Mouse (Mus musculus) left cerebral cortex, adult 2 months (tissue): Measurements from ENCODE around the gene Rai14. TPM values are rescaled to one million over a fixed set of nuclear protein-coding genes. Genes with fewer than 3 reads are reported as not detected.

Source experiments
- DNase-seq, 2 experiments: peaks; one replicate each; pipeline ENCODE4 v3.0.0; 2021 to 2022; ENCODE audit warnings: low spot score in 2 of 2, mixed read lengths in 1 of 2; ENCODE audit errors: extremely low spot score in 1 of 2
- H3K27ac ChIP-seq: fragments of 200-600 bp; 2 replicates; pipeline ENCODE4 v1.8.1; 2022
- H3K4me3 ChIP-seq: fragments of 200-600 bp; 2 replicates; pipeline ENCODE4 v1.8.1; 2022
- CTCF ChIP-seq: fragments of 200-600 bp; IDR thresholded peaks from 2 replicates; pipeline ENCODE4 v1.8.1; 2022; ENCODE audit warnings: antibody characterized with exemption, mild to moderate bottlenecking, moderate library complexity
- intact Hi-C: fragments of 180-260 bp; cut with DNase I; formaldehyde crosslinking; loops from one replicate; pipeline ENCODE4 v1.15.1; 2025
- total RNA-seq, 2 experiments: library from RNA; stranded (reverse); gene quantifications; 2 replicates each; pipeline ENCODE4 v1.2.3; 2021

Rai14 gene
- total RNA-seq, 2 experiments from 2014 or later, result 8.9 to 12.5 TPM

DNA sequence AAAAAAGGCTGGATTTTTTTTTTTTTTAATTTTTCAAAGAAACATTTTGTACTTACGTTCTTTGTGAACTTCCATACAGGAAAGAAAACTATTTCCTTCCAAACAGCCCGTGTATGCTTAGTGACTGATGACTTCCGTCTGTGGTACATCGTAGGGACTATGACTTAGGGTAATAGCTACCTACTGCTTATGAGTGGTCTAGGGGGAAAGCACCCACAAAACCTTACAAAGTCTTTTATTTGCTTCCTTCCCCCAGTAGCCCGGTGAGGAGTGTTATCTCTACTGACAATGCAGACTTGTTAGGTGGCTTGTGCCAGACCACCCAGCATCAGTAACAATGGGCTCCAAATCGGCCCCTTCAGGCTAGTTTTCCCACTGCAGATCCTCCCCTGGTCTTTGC is 28.0 kb upstream of the Rai14 start:
- intact Hi-C loops, result no loop called here
- no peak for TF ChIP-seq CTCF

GRCm38 (mm10) chr15:10739279-10739678 is 24.9 kb upstream of the Rai14 start:
- intact Hi-C loops, result no loop called here
- no peak for TF ChIP-seq CTCF
- no peak for DNase-seq
- H3K27ac ChIP-seq, result no peak overlapping the region; the same call in 1 of the 2 replicates
- no peak overlapping the region for H3K4me3 ChIP-seq

More for the DNA sequence above, 28.0 kb upstream of the Rai14 start:
- Histone ChIP-seq H3K27ac (no peak overlapping the region), H3K4me3 (no peak overlapping the region)
- no peak for DNase-seq

- no peak for TF ChIP-seq CTCF
- H3K27ac ChIP-seq, result no peak overlapping the region; the same call in 1 of the 2 replicates
- intact Hi-C loops, result no loop called here
- H3K4me3 ChIP-seq, result no peak overlapping the region
- DNase-seq, result no peak
Measured at GRCm38 (mm10) chr15:10738354-10739142, 24.1 kb upstream of the Rai14 start.

- intact Hi-C loops, result no loop called here
- DNase-seq, result no peak
- TF ChIP-seq CTCF, result no peak
- Histone ChIP-seq H3K4me3 (no peak overlapping the region), H3K27ac (no peak overlapping the region)
Measured at GRCm38 (mm10) chr15:10735948-10736347, 21.5 kb upstream of the Rai14 start.

GRCm38 (mm10) chr15:10735216-10735615 is 20.8 kb upstream of the Rai14 start:
- intact Hi-C loops, result no loop called here
- H3K4me3 ChIP-seq, result no peak overlapping the region
- no peak overlapping the region for H3K27ac ChIP-seq
- DNase-seq, result no peak
- no peak for TF ChIP-seq CTCF

GRCm38 (mm10) chr15:10731398-10731797 is 17.0 kb upstream of the Rai14 start:
- no peak for DNase-seq
- TF ChIP-seq CTCF, result no peak
- intact Hi-C loops, result no loop called here
- no peak overlapping the region for H3K27ac ChIP-seq
- H3K4me3 ChIP-seq, result no peak overlapping the region

GRCm38 (mm10) chr15:10726272-10726671 is 11.8 kb upstream of the Rai14 start:
- Histone ChIP-seq H3K27ac (no peak overlapping the region), H3K4me3 (no peak overlapping the region)
- DNase-seq, result no peak
- no peak for TF ChIP-seq CTCF
- intact Hi-C loops, result no loop called here

DNA sequence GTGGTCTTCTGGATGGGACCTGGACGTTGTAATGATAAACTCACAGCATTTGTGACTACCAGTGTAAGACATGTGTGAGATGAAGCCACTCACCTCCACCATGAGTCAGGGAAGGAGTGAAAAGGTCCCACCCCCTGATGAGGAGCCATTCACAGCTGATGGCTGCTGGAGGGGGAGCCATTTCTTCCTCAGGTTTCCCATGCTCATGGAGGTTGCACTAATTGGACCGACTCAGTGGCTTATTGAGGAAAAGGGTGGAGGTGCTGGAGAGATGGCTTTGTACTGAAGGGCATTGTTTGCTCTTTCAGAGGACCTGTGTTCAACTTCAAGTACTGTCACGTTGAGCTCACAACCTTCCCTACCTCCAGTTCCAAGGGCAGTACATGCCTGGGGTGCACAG is 10.4 kb upstream of the Rai14 start:
- Histone ChIP-seq H3K27ac (no peak overlapping the region), H3K4me3 (no peak overlapping the region)
- TF ChIP-seq CTCF, result no peak
- intact Hi-C loops, result no loop called here
- DNase-seq, result no peak

DNA sequence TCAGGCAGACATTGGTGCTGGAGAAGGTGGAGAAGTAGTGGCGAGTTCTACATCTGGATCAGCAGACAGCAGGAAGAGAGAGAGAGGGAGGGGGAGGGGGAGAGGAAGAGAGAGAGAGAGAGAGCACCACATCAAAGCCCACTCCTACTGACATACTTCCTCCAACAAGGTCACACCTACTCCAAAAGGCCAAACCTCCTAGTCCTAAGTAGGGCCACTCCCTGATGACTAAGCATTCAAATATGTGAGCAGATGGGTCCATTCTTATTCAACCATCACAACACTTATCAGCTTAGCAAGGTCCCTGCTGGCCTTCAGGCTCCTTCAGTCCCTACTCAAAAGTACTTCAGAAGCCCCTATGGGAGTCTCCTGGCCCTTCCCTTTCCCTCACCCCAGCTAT is 9.1 kb upstream of the Rai14 start:
- intact Hi-C loops, result no loop called here
- no peak for TF ChIP-seq CTCF
- no peak for DNase-seq

DNA sequence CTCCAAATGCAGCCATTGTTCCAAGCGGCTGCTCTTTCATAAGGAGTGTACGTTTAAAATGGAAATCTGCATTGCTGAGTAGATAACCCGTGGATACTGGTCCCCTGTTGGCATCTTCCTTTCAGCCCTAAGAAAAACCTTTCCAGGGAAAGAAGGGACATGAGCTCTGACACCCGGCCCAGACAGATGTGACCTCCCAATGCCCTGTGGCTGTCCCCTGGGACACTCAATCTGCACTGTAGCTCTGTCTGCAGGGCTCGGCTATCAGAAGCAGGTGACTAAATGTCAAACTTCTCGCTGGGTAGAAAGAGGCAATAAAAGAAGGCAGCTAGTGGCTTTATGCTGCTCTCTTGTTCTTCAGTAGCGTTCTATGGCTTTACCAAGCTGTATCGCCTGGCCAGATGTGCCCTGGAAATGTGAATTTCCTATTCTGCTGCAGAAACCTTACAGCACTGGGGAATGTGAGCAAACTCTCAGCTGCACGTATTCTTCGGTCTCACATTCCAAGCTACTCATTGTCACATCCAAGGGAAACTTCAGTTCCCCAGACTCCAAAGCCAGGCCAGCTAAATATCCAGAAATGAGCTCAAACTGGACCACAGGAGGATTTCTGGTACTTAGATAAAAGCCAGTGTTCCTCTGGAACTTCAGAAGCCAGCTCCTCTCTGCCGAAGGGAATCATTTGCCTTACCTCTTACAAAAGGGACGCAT is 8.4 kb upstream of the Rai14 start:
- Histone ChIP-seq H3K4me3 (no peak overlapping the region), H3K27ac (no peak overlapping the region)
- no peak for DNase-seq
- intact Hi-C loops, result no loop called here
- no peak for TF ChIP-seq CTCF

More for the DNA sequence above, 9.1 kb upstream of the Rai14 start:
- no peak overlapping the region for H3K27ac ChIP-seq
- no peak overlapping the region for H3K4me3 ChIP-seq

- no peak overlapping the region for H3K27ac ChIP-seq
- intact Hi-C loops, result no loop called here
- H3K4me3 ChIP-seq, result no peak overlapping the region
- TF ChIP-seq CTCF, result no peak
- no peak for DNase-seq
Measured at GRCm38 (mm10) chr15:10721259-10721781, 6.9 kb upstream of the Rai14 start.

- no peak overlapping the region for H3K4me3 ChIP-seq
- H3K27ac ChIP-seq, result no peak overlapping the region
- no peak for DNase-seq
- no peak for TF ChIP-seq CTCF
- intact Hi-C loops, result no loop called here
Measured at GRCm38 (mm10) chr15:10720671-10721070, 6.2 kb upstream of the Rai14 start.
